ENCODE assay signal across 16 mouse cellular contexts in the genomic region with DNA sequence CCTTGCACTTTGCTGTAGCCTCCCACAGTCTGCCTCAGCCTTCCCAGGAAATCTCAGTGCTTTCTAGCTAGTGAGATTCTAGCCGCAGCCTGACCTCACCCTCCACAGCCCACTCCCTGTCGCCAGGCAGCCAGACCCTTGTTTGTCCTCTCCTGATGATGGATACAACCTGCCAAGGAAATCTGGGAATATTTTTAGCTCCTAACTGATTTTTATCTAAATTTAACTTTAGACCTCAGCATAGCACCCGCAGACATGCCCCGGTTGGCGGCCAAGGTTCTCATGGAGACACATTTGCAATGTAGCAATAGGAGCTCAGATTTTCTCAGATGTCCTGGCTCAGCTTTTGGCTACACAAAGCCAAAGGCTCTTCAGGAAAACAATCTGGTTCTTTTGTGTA.
A peak's percentile ranks its signal among the peaks of the same experiment; 100 is the strongest.
DNase-seq lines count a peak whose midpoint lies in the region; TF ChIP-seq lines count a peak whose summit lies in the region.
"Had no signal": no experiment of that assay in that cellular context is flagged by ENCODE, and none has a peak within 500 bp of the region (broad histone marks: within the 10 kb centered on the region; RNA-seq: fewer than 3 reads in every experiment).

No protein-coding gene starts in this region.

- intact Hi-C loops in heart, postnatal 10 days (cut with DNase I): no loop called here

- peaks cover 28% of the 10 kb centered on the region for H3K4me1 ChIP-seq in small intestine, adult 2 months (ENCODE audit: control insufficient read depth, insufficient read depth, insufficient read length, low read length)
- H3K4me1 ChIP-seq: embryonic facial prominence, embryonic 12.5 days had no signal

- H3K4me3 ChIP-seq in small intestine, adult 2 months (ENCODE audit: low read depth, low read length): no peak overlapping the region
- H3K4me3 ChIP-seq: embryonic facial prominence, embryonic 12.5 days; hindbrain, embryonic 15.5 days; left cerebral cortex, adult 2 months; neural tube, embryonic 15.5 days had no signal

- TF ChIP-seq CTCF in small intestine, adult 2 months (IDR thresholded peaks at IDR 0.05; ENCODE audit: extremely low read depth, insufficient read length, insufficient replicate concordance, low read depth, low read length): no peak

- no peaks in the 10 kb centered on the region for H3K27me3 ChIP-seq in small intestine, adult 2 months (ENCODE audit: control insufficient read depth, insufficient read depth, low read length)
- H3K27me3 ChIP-seq: embryonic facial prominence, embryonic 12.5 days; hindbrain, embryonic 15.5 days; neural tube, embryonic 15.5 days had no signal

- 74% methylated on average over 5 of the region's 5 CpGs for WGBS in small intestine, adult 2 months

- TF ChIP-seq POLR2A in small intestine, adult 2 months (IDR thresholded peaks at IDR 0.05; ENCODE audit: low read depth, low read length): no peak

- H3K36me3 ChIP-seq in small intestine, adult 2 months (ENCODE audit: control insufficient read depth, insufficient read depth, low read length): no peaks in the 10 kb centered on the region
- H3K36me3 ChIP-seq: embryonic facial prominence, embryonic 12.5 days; hindbrain, embryonic 15.5 days; neural tube, embryonic 15.5 days had no signal

- peak overlapping the region; percentile 82 for H3K27ac ChIP-seq in small intestine, adult 2 months (ENCODE audit: insufficient read depth, low read depth, low read length)
- H3K27ac ChIP-seq: embryonic facial prominence, embryonic 12.5 days; hindbrain, embryonic 15.5 days; left cerebral cortex, adult 2 months; neural tube, embryonic 15.5 days had no signal

- peak; percentile 32 to 37 for DNase-seq in cerebellum, postnatal 36 days
- DNase-seq in cerebellum, adult 9-11 months: no peak
- DNase-seq in lung, postnatal 4 days: peak; percentile 9 to 27
- no peak for DNase-seq in lung, postnatal 14 days
- DNase-seq in heart, postnatal 10 days: peak; percentile 64 to 67
- no peak for DNase-seq in retina, embryonic 14.5 days (ENCODE audit: low spot score)
- DNase-seq in right cerebral cortex, adult 18-20 months: no peak
- DNase-seq: B cell, adult 2 months; liver; spleen, adult 18-20 months; thymus, adult 2 months had no signal

Comparison
In these comparisons a context has a peak if more than half of its experiments do, and no peak if none do; other contexts are left out.
1. DNase-seq: peak in cerebellum, postnatal 36 days (2 of 2), lung, postnatal 4 days (2 of 2) and heart, postnatal 10 days (2 of 2); none in cerebellum, adult 9-11 months (single experiment), lung, postnatal 14 days (single experiment), retina, embryonic 14.5 days (single experiment) and right cerebral cortex, adult 18-20 months (single experiment).